Mouse (Mus musculus): ENCODE data around the gene Junb. TPM values are rescaled to one million over a fixed set of nuclear protein-coding genes. Genes with fewer than 3 reads are reported as not detected.

Gene Junb
- 7.0 and 11.0 TPM in 2 replicates for polyA plus RNA-seq (2012; rRNA removed)

GRCm38 (mm10) chr8:84978248-84978940, at the start of gene Junb:
Gene Junb, minus strand, starts transcription at chr8:84978718.

GRCm38 (mm10) chr8:85026670-85027515, 48.4 kb upstream of the Junb start, which contains the start of gene Trir:
Gene Trir, plus strand, starts transcription at chr8:85026823.

GRCm38 (mm10) chr8:85025098-85025932, 46.8 kb upstream of the Junb start, which contains the start of gene Asna1:
Gene Asna1, minus strand, starts transcription at chr8:85025281.

GRCm38 (mm10) chr8:85014431-85014830, 35.9 kb upstream of the Junb start, which contains the start of gene Best2:
Gene Best2, minus strand, starts transcription at chr8:85014531.

GRCm38 (mm10) chr8:84990349-84990748, 11.8 kb upstream of the Junb start, which contains the start of gene Hook2:
Gene Hook2, plus strand, starts transcription at chr8:84990603.

GRCm38 (mm10) chr8:84969241-84970134, 9.0 kb downstream of the Junb start, which contains the start of the genes Gm49661, Prdx2 and Rnaseh2a:
Gene Gm49661, minus strand, starts transcription at chr8:84969433.
Gene Prdx2, plus strand, starts transcription at chr8:84969587.
Gene Rnaseh2a, minus strand, starts transcription at chr8:84969767.

GRCm38 (mm10) chr8:84946528-84947240, 31.8 kb downstream of the Junb start, which contains the start of gene Rtbdn:
Gene Rtbdn, plus strand, starts transcription at chr8:84946991.

GRCm38 (mm10) chr8:84936962-84937546, 41.5 kb downstream of the Junb start, which contains the start of gene Mast1:
Gene Mast1, minus strand, starts transcription at chr8:84937359.

Other genes starting within 250 kb of the Junb start
- 45.9 and 59.1 TPM in 2 replicates for gene Nfix, start 178.4 kb downstream of the Junb start, polyA plus RNA-seq (2012; rRNA removed)
- gene Dand5, start 155.9 kb downstream of the Junb start, polyA plus RNA-seq (2012; rRNA removed), result 9.1 and 10.1 TPM in 2 replicates
- gene Gadd45gip1, start 147.2 kb downstream of the Junb start, polyA plus RNA-seq (2012; rRNA removed), result 30.8 and 35.2 TPM in 2 replicates
- gene Rad23a, start 138.1 kb downstream of the Junb start, polyA plus RNA-seq (2012; rRNA removed), result 52.2 and 59.0 TPM in 2 replicates
- 521 and 537 TPM in 2 replicates for gene Calr, start 131.8 kb downstream of the Junb start, polyA plus RNA-seq (2012; rRNA removed)
- gene Farsa, start 121.7 kb downstream of the Junb start, polyA plus RNA-seq (2012; rRNA removed), result 116 and 119 TPM in 2 replicates
- 31.6 and 36.2 TPM in 2 replicates for gene Syce2, start 106.6 kb downstream of the Junb start, polyA plus RNA-seq (2012; rRNA removed)
- gene Gcdh, start 84.8 kb downstream of the Junb start, polyA plus RNA-seq (2012; rRNA removed), result 50.4 and 56.7 TPM in 2 replicates
- 0.32 and 0.45 TPM in 2 replicates for gene Klf1, start 76.8 kb downstream of the Junb start, polyA plus RNA-seq (2012; rRNA removed)
- gene Dnase2a, start 70.2 kb downstream of the Junb start, polyA plus RNA-seq (2012; rRNA removed), result 3.3 TPM in 2 replicates
- gene Mast1, start 41.4 kb downstream of the Junb start, polyA plus RNA-seq (2012; rRNA removed), result 122 and 141 TPM in 2 replicates
- 8.7 and 10.8 TPM in 2 replicates for gene Rtbdn, start 31.7 kb downstream of the Junb start, polyA plus RNA-seq (2012; rRNA removed)
- 0.75 TPM in 1 of 2 replicates, not detected in the other for gene Gm49661, start 9.3 kb downstream of the Junb start, polyA plus RNA-seq (2012; rRNA removed)
- 668 and 713 TPM in 2 replicates for gene Prdx2, start 9.1 kb downstream of the Junb start, polyA plus RNA-seq (2012; rRNA removed)
- 41.1 and 47.4 TPM in 2 replicates for gene Rnaseh2a, start 9.0 kb downstream of the Junb start, polyA plus RNA-seq (2012; rRNA removed)
- 42.6 and 48.9 TPM in 2 replicates for gene Hook2, start 11.9 kb upstream of the Junb start, polyA plus RNA-seq (2012; rRNA removed)
- gene Best2, start 35.8 kb upstream of the Junb start, polyA plus RNA-seq (2012; rRNA removed), result 0.05 TPM in 2 replicates
- 218 and 220 TPM in 2 replicates for gene Asna1, start 46.6 kb upstream of the Junb start, polyA plus RNA-seq (2012; rRNA removed)
- gene Trir, start 48.1 kb upstream of the Junb start, polyA plus RNA-seq (2012; rRNA removed), result 203 and 208 TPM in 2 replicates
- 131 and 148 TPM in 2 replicates for gene Tnpo2, start 58.2 kb upstream of the Junb start, polyA plus RNA-seq (2012; rRNA removed)
- 101 and 106 TPM in 2 replicates for gene Fbxw9, start 81.3 kb upstream of the Junb start, polyA plus RNA-seq (2012; rRNA removed)
- gene Gm5741, start 89.3 kb upstream of the Junb start, polyA plus RNA-seq (2012; rRNA removed), result 0.66 and 0.82 TPM in 2 replicates
- 79.2 and 83.7 TPM in 2 replicates for gene Dhps, start 93.0 kb upstream of the Junb start, polyA plus RNA-seq (2012; rRNA removed)
- 121 and 138 TPM in 2 replicates for gene Wdr83os, start 102.0 kb upstream of the Junb start, polyA plus RNA-seq (2012; rRNA removed)
- 70.0 and 71.1 TPM in 2 replicates for gene Wdr83, start 102.6 kb upstream of the Junb start, polyA plus RNA-seq (2012; rRNA removed)
- 21.2 and 23.5 TPM in 2 replicates for gene Man2b1, start 104.6 kb upstream of the Junb start, polyA plus RNA-seq (2012; rRNA removed)
- 3.2 and 3.6 TPM in 2 replicates for gene Zfp791, start 144.4 kb upstream of the Junb start, polyA plus RNA-seq (2012; rRNA removed)
- gene Cks1brt, start 173.2 kb upstream of the Junb start, polyA plus RNA-seq (2012; rRNA removed), result not detected in 2 replicates
- not detected in 2 replicates for gene Olfr371, start 247.3 kb upstream of the Junb start, polyA plus RNA-seq (2012; rRNA removed)